Mouse (Mus musculus): Measurements from ENCODE around the gene Gm3776. TPM values are rescaled to one million over a fixed set of nuclear protein-coding genes. Genes with fewer than 3 reads are reported as not detected.
A peak's percentile ranks its signal among the peaks of the same experiment; 100 is the strongest.
"Not testable (repeated sequence)": the region's sequence is repeated elsewhere in the genome, so short reads cannot be mapped to it uniquely, and the experiment has no call there.

Gm3776 gene
- polyA plus RNA-seq (2014; fragmentation: Nextera tagmentation; extraction: Ambion mirVana): not detected in 2 replicates

- H3K4me2 ChIP-seq; H3K9me3 ChIP-seq (ENCODE audit: low read depth, low read length); H3K4me1 ChIP-seq (ENCODE audit: insufficient read depth); H3K4me3 ChIP-seq (ENCODE audit: low read depth, low read length); DNase-seq; ATAC-seq (ENCODE audit: insufficient read depth); H3K36me3 ChIP-seq (ENCODE audit: insufficient read depth); H3K9ac ChIP-seq; H3K27me3 ChIP-seq (ENCODE audit: insufficient read depth, low read length); H3K27ac ChIP-seq (ENCODE audit: low read depth): not testable (repeated sequence)
- 74% methylated on average over 1 of the region's 3 CpGs for WGBS
Observed at GRCm38 (mm10) chr9:78256914-78257313, at the start of gene Gm3776. Gene Gm3776, plus strand, starts transcription at chr9:78257129.

GRCm38 (mm10) chr9:78208956-78209355 lies 48.0 kb upstream of the Gm3776 start:
- 48% methylated on average over 4 of the region's 4 CpGs for WGBS
- Histone ChIP-seq H3K27ac (ENCODE audit: low read depth) (no peak overlapping the region), H3K36me3 (ENCODE audit: insufficient read depth) (peaks cover 11% of the 10 kb centered on the region; the same call in 1 of the 2 replicates), H3K27me3 (ENCODE audit: insufficient read depth, low read length) (no peaks in the 10 kb centered on the region), H3K9me3 (ENCODE audit: low read depth, low read length) (no peaks in the 10 kb centered on the region), H3K9ac (no peak overlapping the region), H3K4me1 (ENCODE audit: insufficient read depth) (no peaks in the 10 kb centered on the region), H3K4me3 (ENCODE audit: low read depth, low read length) (no peak overlapping the region), H3K4me2 (no peak overlapping the region)
- DNase-seq (no peak), ATAC-seq (ENCODE audit: insufficient read depth) (no peak)
- TF ChIP-seq CTCF (IDR thresholded peaks at IDR 0.05; ENCODE audit: low read depth): no peak

- Histone ChIP-seq H3K9me3 (ENCODE audit: low read depth, low read length) (no peaks in the 10 kb centered on the region), H3K4me1 (ENCODE audit: insufficient read depth) (no peaks in the 10 kb centered on the region), H3K4me3 (ENCODE audit: low read depth, low read length) (no peak overlapping the region), H3K36me3 (ENCODE audit: insufficient read depth) (peaks cover 6% of the 10 kb centered on the region; the same call in 1 of the 2 replicates), H3K4me2 (no peak overlapping the region), H3K27me3 (ENCODE audit: insufficient read depth, low read length) (no peaks in the 10 kb centered on the region), H3K9ac (no peak overlapping the region), H3K27ac (ENCODE audit: low read depth) (no peak overlapping the region)
- no peak for DNase-seq
- TF ChIP-seq CTCF (IDR thresholded peaks at IDR 0.05; ENCODE audit: low read depth): no peak
- 89% methylated on average over 3 of the region's 3 CpGs for WGBS
- ATAC-seq (ENCODE audit: insufficient read depth): no peak
Observed at GRCm38 (mm10) chr9:78210079-78210478, 46.9 kb upstream of the Gm3776 start.

GRCm38 (mm10) chr9:78210821-78211220 lies 46.1 kb upstream of the Gm3776 start:
- no peak for ATAC-seq (ENCODE audit: insufficient read depth)
- Histone ChIP-seq H3K4me3 (ENCODE audit: low read depth, low read length) (no peak overlapping the region), H3K9ac (no peak overlapping the region), H3K9me3 (ENCODE audit: low read depth, low read length) (no peaks in the 10 kb centered on the region), H3K27ac (ENCODE audit: low read depth) (no peak overlapping the region), H3K4me2 (no peak overlapping the region), H3K27me3 (ENCODE audit: insufficient read depth, low read length) (no peaks in the 10 kb centered on the region), H3K36me3 (ENCODE audit: insufficient read depth) (peaks cover 5% of the 10 kb centered on the region; the same call in 1 of the 2 replicates), H3K4me1 (ENCODE audit: insufficient read depth) (no peaks in the 10 kb centered on the region)
- TF ChIP-seq CTCF (IDR thresholded peaks at IDR 0.05; ENCODE audit: low read depth): no peak
- 90% methylated on average over 2 of the region's 2 CpGs for WGBS
- no peak for DNase-seq

- H3K36me3 ChIP-seq (ENCODE audit: insufficient read depth): 0 out of 2 replicates have a peak, but pooled peaks cover 3% of the 10 kb centered on the region
- H3K4me1 ChIP-seq (ENCODE audit: insufficient read depth): no peaks in the 10 kb centered on the region
- TF ChIP-seq CTCF (IDR thresholded peaks at IDR 0.05; ENCODE audit: low read depth): no peak
- WGBS: 84% methylated on average over 3 of the region's 3 CpGs
- DNase-seq: no peak
- no peaks in the 10 kb centered on the region for H3K27me3 ChIP-seq (ENCODE audit: insufficient read depth, low read length)
- H3K4me2 ChIP-seq: no peak overlapping the region
- no peak overlapping the region for H3K9ac ChIP-seq
- H3K27ac ChIP-seq (ENCODE audit: low read depth): no peak overlapping the region
- no peaks in the 10 kb centered on the region for H3K9me3 ChIP-seq (ENCODE audit: low read depth, low read length)
- ATAC-seq (ENCODE audit: insufficient read depth): no peak
- H3K4me3 ChIP-seq (ENCODE audit: low read depth, low read length): no peak overlapping the region
Observed at GRCm38 (mm10) chr9:78211521-78211920, 45.4 kb upstream of the Gm3776 start.

GRCm38 (mm10) chr9:78212341-78213049 lies 44.4 kb upstream of the Gm3776 start:
- TF ChIP-seq CTCF (IDR thresholded peaks at IDR 0.05; ENCODE audit: low read depth): no peak
- H3K27ac ChIP-seq (ENCODE audit: low read depth): no peak overlapping the region
- H3K9me3 ChIP-seq (ENCODE audit: low read depth, low read length): no peaks in the 10 kb centered on the region
- no peaks in the 10 kb centered on the region for H3K4me1 ChIP-seq (ENCODE audit: insufficient read depth)
- H3K4me3 ChIP-seq (ENCODE audit: low read depth, low read length): no peak overlapping the region
- no peak overlapping the region for H3K4me2 ChIP-seq
- 0 out of 2 replicates have a peak, but pooled peaks cover 3% of the 10 kb centered on the region for H3K36me3 ChIP-seq (ENCODE audit: insufficient read depth)
- DNase-seq (peak; percentile 51), ATAC-seq (ENCODE audit: insufficient read depth) (peak; percentile 65; the same call in 1 of the 2 replicates)
- no peaks in the 10 kb centered on the region for H3K27me3 ChIP-seq (ENCODE audit: insufficient read depth, low read length)
- no peak overlapping the region for H3K9ac ChIP-seq
- WGBS: 50% methylated on average over 7 of the region's 7 CpGs

- ATAC-seq (ENCODE audit: insufficient read depth) (no peak), DNase-seq (no peak)
- Histone ChIP-seq H3K36me3 (ENCODE audit: insufficient read depth) (no peaks in the 10 kb centered on the region), H3K27ac (ENCODE audit: low read depth) (no peak overlapping the region), H3K4me1 (ENCODE audit: insufficient read depth) (no peaks in the 10 kb centered on the region), H3K9ac (no peak overlapping the region), H3K9me3 (ENCODE audit: low read depth, low read length) (no peaks in the 10 kb centered on the region), H3K27me3 (ENCODE audit: insufficient read depth, low read length) (no peaks in the 10 kb centered on the region), H3K4me3 (ENCODE audit: low read depth, low read length) (no peak overlapping the region), H3K4me2 (no peak overlapping the region)
- no peak for TF ChIP-seq CTCF (IDR thresholded peaks at IDR 0.05; ENCODE audit: low read depth)
- 61% methylated on average over 4 of the region's 4 CpGs for WGBS
Observed at GRCm38 (mm10) chr9:78217074-78217473, 39.9 kb upstream of the Gm3776 start.

Measured in lung, embryonic 14.5 days (tissue).